Mouse (Mus musculus): ENCODE measurements around the gene Dnaic1. TPM values are rescaled to one million over a fixed set of nuclear protein-coding genes. Genes with fewer than 3 reads are reported as not detected.

The Dnaic1 gene
- polyA plus RNA-seq, 1 experiment from 2014 or later: 3.7 TPM

GRCm38 (mm10) chr4:41618916-41619746 is 49.6 kb downstream of the Dnaic1 start:
- Histone ChIP-seq H3K4me1 (no peaks in the 10 kb centered on the region), H3K36me3 (no peaks in the 10 kb centered on the region), H3K9ac (no peak overlapping the region), H3K4me3 (replicated peaks) (no peak overlapping the region), H3K4me2 (no peak overlapping the region), H3K27ac (peak overlapping the region; percentile 13; the same call in 1 of the 2 replicates), H3K9me3 (no peaks in the 10 kb centered on the region), H3K27me3 (replicated peaks) (no peaks in the 10 kb centered on the region)
- WGBS: 35% methylated on average over 12 of the region's 12 CpGs
- ATAC-seq (ENCODE audit: insufficient read depth, low FRiP score, low read depth): peak; percentile 41; the same call in 1 of the 2 replicates

GRCm38 (mm10) chr4:41622071-41622470 is 52.5 kb downstream of the Dnaic1 start:
- no peaks in the 10 kb centered on the region for H3K9me3 ChIP-seq
- 87% methylated on average over 14 of the region's 14 CpGs for WGBS

GRCm38 (mm10) chr4:41628202-41628927 is 58.8 kb downstream of the Dnaic1 start:
- Histone ChIP-seq H3K36me3 (no peaks in the 10 kb centered on the region), H3K4me1 (peaks cover 51% of the 10 kb centered on the region), H3K27me3 (replicated peaks) (no peaks in the 10 kb centered on the region), H3K9ac (no peak overlapping the region), H3K4me3 (replicated peaks) (no peak overlapping the region), H3K27ac (peak overlapping the region; percentile 80), H3K9me3 (no peaks in the 10 kb centered on the region), H3K4me2 (no peak overlapping the region; the same call in 1 of the 2 replicates)
- peak; percentile 48 for ATAC-seq (ENCODE audit: insufficient read depth, low FRiP score, low read depth)
- 12% methylated on average over 8 of the region's 8 CpGs for WGBS

More at GRCm38 (mm10) chr4:41622071-41622470, 52.5 kb downstream of the Dnaic1 start:
- no peak overlapping the region for H3K9ac ChIP-seq
- H3K27ac ChIP-seq: no peak overlapping the region
- H3K4me1 ChIP-seq: no peaks in the 10 kb centered on the region
- no peak for ATAC-seq (ENCODE audit: insufficient read depth, low FRiP score, low read depth)
- H3K4me2 ChIP-seq: no peak overlapping the region
- H3K27me3 ChIP-seq (replicated peaks): no peaks in the 10 kb centered on the region
- H3K4me3 ChIP-seq (replicated peaks): no peak overlapping the region
- H3K36me3 ChIP-seq: no peaks in the 10 kb centered on the region

GRCm38 (mm10) chr4:41630196-41630595 is 60.6 kb downstream of the Dnaic1 start:
- peaks cover 51% of the 10 kb centered on the region for H3K4me1 ChIP-seq
- no peak overlapping the region for H3K4me3 ChIP-seq (replicated peaks)
- peak; percentile 57 for ATAC-seq (ENCODE audit: insufficient read depth, low FRiP score, low read depth)
- H3K9ac ChIP-seq: no peak overlapping the region
- no peaks in the 10 kb centered on the region for H3K9me3 ChIP-seq
- no peak overlapping the region for H3K4me2 ChIP-seq
- H3K27ac ChIP-seq: peak overlapping the region; percentile 63; the same call in 1 of the 2 replicates
- 31% methylated on average over 6 of the region's 6 CpGs for WGBS
- H3K36me3 ChIP-seq: no peaks in the 10 kb centered on the region
- H3K27me3 ChIP-seq (replicated peaks): no peaks in the 10 kb centered on the region

GRCm38 (mm10) chr4:41631390-41631789 is 61.8 kb downstream of the Dnaic1 start:
- peak overlapping the region; percentile 36 for H3K27ac ChIP-seq
- H3K9ac ChIP-seq: no peak overlapping the region
- peaks cover 54% of the 10 kb centered on the region for H3K4me1 ChIP-seq
- H3K36me3 ChIP-seq: no peaks in the 10 kb centered on the region
- H3K4me3 ChIP-seq (replicated peaks): no peak overlapping the region
- no peak for ATAC-seq (ENCODE audit: insufficient read depth, low FRiP score, low read depth)
- peak overlapping the region; percentile 35 for H3K4me2 ChIP-seq
- H3K9me3 ChIP-seq: no peaks in the 10 kb centered on the region
- H3K27me3 ChIP-seq (replicated peaks): no peaks in the 10 kb centered on the region
- 6% methylated on average over 11 of the region's 11 CpGs for WGBS

GRCm38 (mm10) chr4:41633001-41633400 is 63.4 kb downstream of the Dnaic1 start:
- 78% methylated on average over 9 of the region's 9 CpGs for WGBS
- no peak for ATAC-seq (ENCODE audit: insufficient read depth, low FRiP score, low read depth)
- no peaks in the 10 kb centered on the region for H3K27me3 ChIP-seq (replicated peaks)
- no peaks in the 10 kb centered on the region for H3K9me3 ChIP-seq
- H3K4me3 ChIP-seq (replicated peaks): no peak overlapping the region
- H3K4me2 ChIP-seq: no peak overlapping the region
- peaks cover 51% of the 10 kb centered on the region for H3K4me1 ChIP-seq
- H3K36me3 ChIP-seq: no peaks in the 10 kb centered on the region
- no peak overlapping the region for H3K27ac ChIP-seq
- no peak overlapping the region for H3K9ac ChIP-seq

- Histone ChIP-seq H3K4me3 (replicated peaks) (no peak overlapping the region), H3K4me2 (no peak overlapping the region), H3K36me3 (no peaks in the 10 kb centered on the region), H3K9me3 (no peaks in the 10 kb centered on the region), H3K27me3 (replicated peaks) (peaks cover 7% of the 10 kb centered on the region), H3K4me1 (peaks cover 41% of the 10 kb centered on the region), H3K9ac (no peak overlapping the region), H3K27ac (no peak overlapping the region)
- no peak for ATAC-seq (ENCODE audit: insufficient read depth, low FRiP score, low read depth)
- WGBS: 92% methylated on average over 8 of the region's 8 CpGs
These were observed 65.1 kb downstream of the Dnaic1 start for GRCm38 (mm10) chr4:41634631-41635030.

- H3K4me2 ChIP-seq: no peak overlapping the region
- peaks cover 7% of the 10 kb centered on the region for H3K27me3 ChIP-seq (replicated peaks)
- H3K36me3 ChIP-seq: no peaks in the 10 kb centered on the region
- no peak for ATAC-seq (ENCODE audit: insufficient read depth, low FRiP score, low read depth)
- no peak overlapping the region for H3K27ac ChIP-seq
- H3K4me3 ChIP-seq (replicated peaks): no peak overlapping the region
- no peaks in the 10 kb centered on the region for H3K9me3 ChIP-seq
- no peak overlapping the region for H3K9ac ChIP-seq
- 70% methylated on average over 8 of the region's 8 CpGs for WGBS
- H3K4me1 ChIP-seq: peaks cover 35% of the 10 kb centered on the region
These were observed 65.6 kb downstream of the Dnaic1 start for GRCm38 (mm10) chr4:41635224-41635623.

GRCm38 (mm10) chr4:41635906-41636305 is 66.3 kb downstream of the Dnaic1 start:
- H3K27ac ChIP-seq: no peak overlapping the region
- no peak overlapping the region for H3K4me2 ChIP-seq
- peaks cover 7% of the 10 kb centered on the region for H3K27me3 ChIP-seq (replicated peaks)
- 58% methylated on average over 2 of the region's 2 CpGs for WGBS
- no peaks in the 10 kb centered on the region for H3K9me3 ChIP-seq
- H3K9ac ChIP-seq: no peak overlapping the region
- ATAC-seq (ENCODE audit: insufficient read depth, low FRiP score, low read depth): no peak
- H3K36me3 ChIP-seq: no peaks in the 10 kb centered on the region
- no peak overlapping the region for H3K4me3 ChIP-seq (replicated peaks)
- H3K4me1 ChIP-seq: peaks cover 31% of the 10 kb centered on the region

GRCm38 (mm10) chr4:41636366-41636765 is 66.8 kb downstream of the Dnaic1 start:
- Histone ChIP-seq H3K27ac (peak overlapping the region; percentile 22; the same call in 1 of the 2 replicates), H3K4me3 (replicated peaks) (no peak overlapping the region), H3K9me3 (no peaks in the 10 kb centered on the region), H3K36me3 (no peaks in the 10 kb centered on the region), H3K9ac (no peak overlapping the region), H3K4me1 (peaks cover 26% of the 10 kb centered on the region), H3K4me2 (peak overlapping the region; percentile 16; the same call in 1 of the 2 replicates), H3K27me3 (replicated peaks) (peaks cover 7% of the 10 kb centered on the region)
- whole genome bisulfite sequencing: 46% methylated on average over 7 of the region's 7 CpGs
- ATAC-seq (ENCODE audit: insufficient read depth, low FRiP score, low read depth): no peak

- 71% methylated on average over 10 of the region's 10 CpGs for WGBS
These were observed 67.5 kb downstream of the Dnaic1 start for GRCm38 (mm10) chr4:41636882-41637635.

More at GRCm38 (mm10) chr4:41636882-41637635, 67.5 kb downstream of the Dnaic1 start:
- H3K36me3 ChIP-seq: no peaks in the 10 kb centered on the region
- peaks cover 19% of the 10 kb centered on the region; the same call in 1 of the 2 replicates for H3K4me1 ChIP-seq
- no peak overlapping the region for H3K4me3 ChIP-seq (replicated peaks)
- no peak for ATAC-seq (ENCODE audit: insufficient read depth, low FRiP score, low read depth)
- H3K27me3 ChIP-seq (replicated peaks): peaks cover 7% of the 10 kb centered on the region
- no peaks in the 10 kb centered on the region for H3K9me3 ChIP-seq
- no peak overlapping the region for H3K9ac ChIP-seq
- H3K4me2 ChIP-seq: no peak overlapping the region
- H3K27ac ChIP-seq: peak overlapping the region; percentile 22; the same call in 1 of the 2 replicates

Data from stomach, embryonic 15.5 days (tissue).